25 mouse cellular contexts compared by ENCODE assay signal in the genomic region with DNA sequence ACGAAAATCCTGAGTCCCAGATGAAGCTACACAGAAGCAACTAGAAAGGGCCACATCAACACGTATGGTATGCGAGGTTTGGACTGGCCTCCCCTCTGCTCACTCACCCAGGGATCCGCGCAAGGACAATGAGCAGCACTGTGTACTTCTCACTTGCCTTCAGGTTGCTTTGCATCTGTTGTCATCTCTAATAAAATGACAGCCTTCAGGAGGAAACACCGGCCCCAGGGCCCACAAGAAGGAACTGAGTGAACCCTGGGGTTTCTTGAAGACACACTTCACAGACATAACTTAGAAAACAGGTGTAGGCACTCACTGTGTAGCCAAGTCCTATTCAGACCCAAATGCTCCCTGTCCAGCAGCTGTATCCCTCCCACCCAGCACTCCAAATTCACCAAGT.
A peak's percentile ranks its signal among the peaks of the same experiment; 100 is the strongest.
DNase-seq lines count a peak whose midpoint lies in the region; ATAC-seq lines count a peak whose summit lies in the region.
"Had no signal": no experiment of that assay in that cellular context is flagged by ENCODE, and none has a peak within 500 bp of the region (broad histone marks: within the 10 kb centered on the region; RNA-seq: fewer than 3 reads in every experiment).

No protein-coding gene starts in this region.

- ATAC-seq in embryonic facial prominence, embryonic 12.5 days (ENCODE audit: insufficient number of reproducible peaks, insufficient read depth, low FRiP score, low TSS enrichment), result 0 out of 2 replicates have a peak, but pooled peaks have one; percentile 52
- 0 out of 4 replicates have a peak, but pooled peaks have one; percentile 17 to 32 for ATAC-seq in hematopoietic stem cell, adult 5-6 weeks (replicated peaks in 1 of 2; ENCODE audit: insufficient read depth in 1 of 2, low FRiP score in 2 of 2, low TSS enrichment in 1 of 2, low read depth in 1 of 2, poor library complexity in 2 of 2, severe bottlenecking in 2 of 2)
- ATAC-seq in megakaryocyte progenitor cell, adult 5-6 weeks (replicated peaks; ENCODE audit: poor library complexity), result peak; percentile 29; the same call in 1 of the 2 replicates
- ATAC-seq: forebrain, embryonic 14.5 days; forebrain, embryonic 16.5 days had no signal

- H3K27me3 ChIP-seq in embryonic facial prominence, embryonic 12.5 days, result no peaks in the 10 kb centered on the region
- no peaks in the 10 kb centered on the region for H3K27me3 ChIP-seq in embryonic facial prominence, embryonic 10.5 days (replicated peaks; ENCODE audit: low read depth, poor library complexity, severe bottlenecking)
- H3K27me3 ChIP-seq: embryonic facial prominence, embryonic 13.5 days; embryonic facial prominence, embryonic 15.5 days; forebrain, embryonic 12.5 days had no signal

- H3K4me1 ChIP-seq in embryonic facial prominence, embryonic 12.5 days, result no peaks in the 10 kb centered on the region
- H3K4me1 ChIP-seq in embryonic facial prominence, embryonic 10.5 days, result no peaks in the 10 kb centered on the region; the same call in 1 of the 2 replicates
- H3K4me1 ChIP-seq: embryonic facial prominence, embryonic 13.5 days; embryonic facial prominence, embryonic 15.5 days; forebrain, embryonic 10.5 days; forebrain, embryonic 12.5 days had no signal

- 55% methylated on average over 6 of the region's 6 CpGs for WGBS in embryonic facial prominence, embryonic 12.5 days
- 75% methylated on average over 6 of the region's 6 CpGs for WGBS in embryonic facial prominence, embryonic 10.5 days

- no peak overlapping the region for H3K4me2 ChIP-seq in embryonic facial prominence, embryonic 12.5 days (replicated peaks)
- H3K4me2 ChIP-seq: embryonic facial prominence, embryonic 13.5 days; embryonic facial prominence, embryonic 15.5 days; forebrain, embryonic 12.5 days had no signal

- H3K27ac ChIP-seq in embryonic facial prominence, embryonic 12.5 days, result no peak overlapping the region
- no peak overlapping the region for H3K27ac ChIP-seq in embryonic facial prominence, embryonic 10.5 days (replicated peaks)
- H3K27ac ChIP-seq: embryonic facial prominence, embryonic 13.5 days; embryonic facial prominence, embryonic 15.5 days; forebrain, embryonic 10.5 days; forebrain, embryonic 12.5 days had no signal

- no peak overlapping the region for H3K4me3 ChIP-seq in embryonic facial prominence, embryonic 12.5 days
- H3K4me3 ChIP-seq in embryonic facial prominence, embryonic 10.5 days, result no peak overlapping the region
- H3K4me3 ChIP-seq: embryonic facial prominence, embryonic 13.5 days; embryonic facial prominence, embryonic 15.5 days; erythroblast, embryonic 14.5 days; forebrain, embryonic 10.5 days; forebrain, embryonic 12.5 days had no signal

- no peak overlapping the region for H3K9ac ChIP-seq in embryonic facial prominence, embryonic 12.5 days
- H3K9ac ChIP-seq: embryonic facial prominence, embryonic 13.5 days; embryonic facial prominence, embryonic 15.5 days; forebrain, embryonic 12.5 days had no signal

- no peaks in the 10 kb centered on the region for H3K9me3 ChIP-seq in embryonic facial prominence, embryonic 12.5 days
- H3K9me3 ChIP-seq in embryonic facial prominence, embryonic 10.5 days, result no peaks in the 10 kb centered on the region
- H3K9me3 ChIP-seq: embryonic facial prominence, embryonic 13.5 days; embryonic facial prominence, embryonic 15.5 days; forebrain, embryonic 10.5 days; forebrain, embryonic 12.5 days had no signal

- no peak for DNase-seq in embryonic facial prominence, embryonic 10.5 days (ENCODE audit: low spot score)
- peak; percentile 53 to 55 for DNase-seq in spleen, postnatal 36 days (ENCODE audit: low spot score in 2 of 2)
- DNase-seq in spleen, postnatal 4 days (ENCODE audit: low spot score in 2 of 2), result no peak
- no peak for DNase-seq in gastrocnemius, postnatal 4 days (ENCODE audit: low spot score in 2 of 2)
- DNase-seq in frontal cortex, postnatal 25 days (ENCODE audit: low spot score in 2 of 2), result no peak
- DNase-seq: adrenal gland, adult 2 months; adrenal gland, postnatal 10 days; adrenal gland, postnatal 25 days; cerebellum, adult 11 months; cerebellum, adult 18-20 months; cerebellum, adult 8-10 months; cerebellum, adult 9-11 months; cerebellum, postnatal 14 days; cerebellum, postnatal 36 days; embryo, embryonic 11 days had no signal

- no peaks in the 10 kb centered on the region for H3K36me3 ChIP-seq in embryonic facial prominence, embryonic 12.5 days
- H3K36me3 ChIP-seq in embryonic facial prominence, embryonic 10.5 days (replicated peaks), result no peaks in the 10 kb centered on the region
- H3K36me3 ChIP-seq: embryonic facial prominence, embryonic 13.5 days; embryonic facial prominence, embryonic 15.5 days; forebrain, embryonic 10.5 days; forebrain, embryonic 12.5 days had no signal

Comparison
In these comparisons a context has a peak if more than half of its experiments do, and no peak if none do; other contexts are left out.
1. DNase-seq: peak in spleen, postnatal 36 days (2 of 2); none in embryonic facial prominence, embryonic 10.5 days (single experiment), spleen, postnatal 4 days (0 of 2), gastrocnemius, postnatal 4 days (0 of 2) and frontal cortex, postnatal 25 days (0 of 2).
2. Peak in every context shown above with its lines, with median percentiles within 50 percentile points of each other: ATAC-seq.